Mouse (Mus musculus) cerebellum, adult 2 months (tissue): Measurements from ENCODE around the gene Sowaha.

Experiments used
- CTCF ChIP-seq: fragments of 200-500 bp; IDR thresholded peaks from 2 replicates; pipeline ENCODE4 v1.5.1; 2011; ENCODE audit warnings: low read depth, mild to moderate bottlenecking, control low read depth, low read length, moderate library complexity, borderline replicate concordance; ENCODE audit not compliant: insufficient read depth
- POLR2A ChIP-seq: fragments of 200-500 bp; IDR thresholded peaks from 2 replicates; pipeline ENCODE4 v1.6.1; 2011; ENCODE audit warnings: low read length, control low read depth, borderline replicate concordance; ENCODE audit not compliant: insufficient read depth

DNA sequence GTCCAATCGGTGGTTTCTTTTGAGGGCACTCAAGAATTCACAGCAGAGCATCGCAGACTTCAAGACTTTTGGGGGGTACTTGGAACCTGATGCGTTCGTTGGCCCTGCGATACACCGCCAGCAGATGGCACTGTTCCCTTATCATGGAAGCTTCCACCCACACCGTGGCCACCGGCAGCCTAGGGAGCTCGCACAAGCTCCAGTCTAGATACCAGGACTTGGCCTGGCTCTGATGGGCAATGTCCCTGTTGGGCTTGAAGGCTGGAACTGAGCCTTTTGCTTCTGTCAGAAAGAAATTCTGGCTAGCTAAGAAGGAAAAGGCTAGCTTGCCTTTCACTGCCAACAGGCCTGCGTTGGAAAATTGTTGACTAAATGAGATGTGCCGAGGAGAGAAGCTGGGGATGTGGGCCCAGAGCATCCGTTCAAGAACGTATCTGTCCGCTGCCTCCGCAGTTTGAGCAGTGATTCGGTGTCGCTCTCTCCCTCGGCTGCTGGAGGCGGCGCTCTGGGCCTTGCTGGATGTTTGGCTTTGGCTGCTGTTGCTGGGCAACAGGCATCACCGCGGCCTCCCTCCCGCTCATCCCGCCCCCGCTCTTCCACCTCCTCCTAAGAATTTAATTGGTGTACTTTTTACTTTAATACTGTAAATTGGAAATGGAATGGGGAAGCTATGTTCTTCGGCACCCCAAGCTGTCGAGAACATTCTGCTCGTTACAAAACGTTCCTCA is 9.9 kb downstream of the Sowaha start, which contains the start of gene Gm9837:
- no peak for TF ChIP-seq POLR2A
- TF ChIP-seq CTCF, result peak; percentile 97
